Mouse (Mus musculus): ENCODE measurements at regions not wholly inside any gene's neighbourhood (a gene's known extent, or its start where the extent isn't known, plus 50 kb on each side); places are given as distances from the start of the nearest gene placed in this dataset.

GRCm38 (mm10) chr5:119739386-119739785 is 68.9 kb downstream of the Tbx3 start:
- DNase-seq (ENCODE audit: low spot score, missing footprints): no peak
- Histone ChIP-seq H3K4me1 (ENCODE audit: control insufficient read depth, insufficient read depth, low read length) (no peaks in the 10 kb centered on the region), H3K27me3 (ENCODE audit: control insufficient read depth, insufficient read depth, low read length) (no peaks in the 10 kb centered on the region), H3K36me3 (ENCODE audit: control insufficient read depth, insufficient read depth, low read length) (no peaks in the 10 kb centered on the region), H3K27ac (ENCODE audit: low read depth, low read length) (no peak overlapping the region), H3K4me3 (ENCODE audit: low read depth, low read length) (no peak overlapping the region), H3K4me2 (no peak overlapping the region), H3K9ac (ENCODE audit: low read length) (no peak overlapping the region), H3K9me3 (ENCODE audit: control insufficient read depth, low read length) (no peaks in the 10 kb centered on the region)
- no peak for ATAC-seq (ENCODE audit: low FRiP score)
- WGBS: 74% methylated on average over 4 of the region's 4 CpGs

GRCm38 (mm10) chr5:119741116-119741515 is 70.6 kb downstream of the Tbx3 start:
- ATAC-seq (ENCODE audit: low FRiP score): no peak
- H3K4me3 ChIP-seq (ENCODE audit: low read depth, low read length): no peak overlapping the region

GRCm38 (mm10) chr5:119743733-119744132 is 73.3 kb downstream of the Tbx3 start:
- H3K4me2 ChIP-seq: no peak overlapping the region
- H3K27ac ChIP-seq (ENCODE audit: low read depth, low read length): no peak overlapping the region
- H3K4me3 ChIP-seq (ENCODE audit: low read depth, low read length): no peak overlapping the region
- H3K27me3 ChIP-seq (ENCODE audit: control insufficient read depth, insufficient read depth, low read length): peaks cover 19% of the 10 kb centered on the region
- no peaks in the 10 kb centered on the region for H3K36me3 ChIP-seq (ENCODE audit: control insufficient read depth, insufficient read depth, low read length)
- DNase-seq (ENCODE audit: low spot score, missing footprints) (no peak), ATAC-seq (ENCODE audit: low FRiP score) (no peak)
- no peaks in the 10 kb centered on the region for H3K9me3 ChIP-seq (ENCODE audit: control insufficient read depth, low read length)
- H3K4me1 ChIP-seq (ENCODE audit: control insufficient read depth, insufficient read depth, low read length): no peaks in the 10 kb centered on the region
- H3K9ac ChIP-seq (ENCODE audit: low read length): no peak overlapping the region
- WGBS: 80% methylated on average over 10 of the region's 10 CpGs

More at GRCm38 (mm10) chr5:119741116-119741515, 70.6 kb downstream of the Tbx3 start:
- Histone ChIP-seq H3K36me3 (ENCODE audit: control insufficient read depth, insufficient read depth, low read length) (no peaks in the 10 kb centered on the region), H3K27me3 (ENCODE audit: control insufficient read depth, insufficient read depth, low read length) (no peaks in the 10 kb centered on the region), H3K9ac (ENCODE audit: low read length) (no peak overlapping the region), H3K4me2 (no peak overlapping the region), H3K9me3 (ENCODE audit: control insufficient read depth, low read length) (no peaks in the 10 kb centered on the region), H3K27ac (ENCODE audit: low read depth, low read length) (no peak overlapping the region), H3K4me1 (ENCODE audit: control insufficient read depth, insufficient read depth, low read length) (no peaks in the 10 kb centered on the region)
- 13% methylated on average over 6 of the region's 6 CpGs for WGBS
- DNase-seq (ENCODE audit: low spot score, missing footprints): peak; percentile 96

- no peak overlapping the region for H3K9ac ChIP-seq (ENCODE audit: low read length)
- H3K27me3 ChIP-seq (ENCODE audit: control insufficient read depth, insufficient read depth, low read length): peaks cover 33% of the 10 kb centered on the region
- no peaks in the 10 kb centered on the region for H3K36me3 ChIP-seq (ENCODE audit: control insufficient read depth, insufficient read depth, low read length)
- H3K4me2 ChIP-seq: no peak overlapping the region
- WGBS: 72% methylated on average over 10 of the region's 10 CpGs
- no peaks in the 10 kb centered on the region for H3K9me3 ChIP-seq (ENCODE audit: control insufficient read depth, low read length)
- no peak overlapping the region for H3K27ac ChIP-seq (ENCODE audit: low read depth, low read length)
- no peak overlapping the region for H3K4me3 ChIP-seq (ENCODE audit: low read depth, low read length)
- DNase-seq (ENCODE audit: low spot score, missing footprints) (no peak), ATAC-seq (ENCODE audit: low FRiP score) (no peak)
- H3K4me1 ChIP-seq (ENCODE audit: control insufficient read depth, insufficient read depth, low read length): no peaks in the 10 kb centered on the region
Measured at GRCm38 (mm10) chr5:119747038-119747437, 76.6 kb downstream of the Tbx3 start.

- Histone ChIP-seq H3K4me1 (ENCODE audit: control insufficient read depth, insufficient read depth, low read length) (no peaks in the 10 kb centered on the region), H3K27me3 (ENCODE audit: control insufficient read depth, insufficient read depth, low read length) (peaks cover 33% of the 10 kb centered on the region), H3K4me2 (peak overlapping the region; percentile 35), H3K4me3 (ENCODE audit: low read depth, low read length) (peak overlapping the region; percentile 6; the same call in 1 of the 2 replicates), H3K9ac (ENCODE audit: low read length) (no peak overlapping the region), H3K27ac (ENCODE audit: low read depth, low read length) (no peak overlapping the region), H3K36me3 (ENCODE audit: control insufficient read depth, insufficient read depth, low read length) (no peaks in the 10 kb centered on the region), H3K9me3 (ENCODE audit: control insufficient read depth, low read length) (no peaks in the 10 kb centered on the region)
- WGBS: 2% methylated on average over 21 of the region's 21 CpGs
- no peak for ATAC-seq (ENCODE audit: low FRiP score)
- DNase-seq (ENCODE audit: low spot score, missing footprints): no peak
Measured at GRCm38 (mm10) chr5:119748667-119749066, 78.2 kb downstream of the Tbx3 start.

- Histone ChIP-seq H3K27ac (ENCODE audit: low read depth, low read length) (no peak overlapping the region), H3K27me3 (ENCODE audit: control insufficient read depth, insufficient read depth, low read length) (peaks cover 33% of the 10 kb centered on the region), H3K9ac (ENCODE audit: low read length) (no peak overlapping the region), H3K4me3 (ENCODE audit: low read depth, low read length) (peak overlapping the region; percentile 6; the same call in 1 of the 2 replicates), H3K4me2 (peak overlapping the region; percentile 35; the same call in 1 of the 2 replicates), H3K4me1 (ENCODE audit: control insufficient read depth, insufficient read depth, low read length) (no peaks in the 10 kb centered on the region), H3K36me3 (ENCODE audit: control insufficient read depth, insufficient read depth, low read length) (no peaks in the 10 kb centered on the region), H3K9me3 (ENCODE audit: control insufficient read depth, low read length) (no peaks in the 10 kb centered on the region)
- WGBS: 8% methylated on average over 14 of the region's 17 CpGs
- no peak for ATAC-seq (ENCODE audit: low FRiP score)
- DNase-seq (ENCODE audit: low spot score, missing footprints): no peak
Measured at GRCm38 (mm10) chr5:119749153-119749552, 78.7 kb downstream of the Tbx3 start.

GRCm38 (mm10) chr5:119755782-119756181 is 76.7 kb upstream of the Tbx5 start:
- Histone ChIP-seq H3K4me1 (ENCODE audit: control insufficient read depth, insufficient read depth, low read length) (no peaks in the 10 kb centered on the region), H3K27ac (ENCODE audit: low read depth, low read length) (no peak overlapping the region), H3K4me2 (no peak overlapping the region), H3K9me3 (ENCODE audit: control insufficient read depth, low read length) (no peaks in the 10 kb centered on the region), H3K9ac (ENCODE audit: low read length) (no peak overlapping the region), H3K36me3 (ENCODE audit: control insufficient read depth, insufficient read depth, low read length) (no peaks in the 10 kb centered on the region), H3K4me3 (ENCODE audit: low read depth, low read length) (no peak overlapping the region), H3K27me3 (ENCODE audit: control insufficient read depth, insufficient read depth, low read length) (peaks cover under 1% of the 10 kb centered on the region; the same call in 1 of the 2 replicates)
- ATAC-seq (ENCODE audit: low FRiP score) (no peak), DNase-seq (ENCODE audit: low spot score, missing footprints) (no peak)
- 68% methylated on average over 9 of the region's 9 CpGs for WGBS

- H3K4me3 ChIP-seq (ENCODE audit: low read depth, low read length): no peak overlapping the region
- H3K27ac ChIP-seq (ENCODE audit: low read depth, low read length): no peak overlapping the region
- no peaks in the 10 kb centered on the region for H3K4me1 ChIP-seq (ENCODE audit: control insufficient read depth, insufficient read depth, low read length)
- no peaks in the 10 kb centered on the region for H3K36me3 ChIP-seq (ENCODE audit: control insufficient read depth, insufficient read depth, low read length)
- 68% methylated on average over 4 of the region's 4 CpGs for WGBS
- no peaks in the 10 kb centered on the region; the same call in 1 of the 2 replicates for H3K27me3 ChIP-seq (ENCODE audit: control insufficient read depth, insufficient read depth, low read length)
- ATAC-seq (ENCODE audit: low FRiP score): no peak
- H3K9ac ChIP-seq (ENCODE audit: low read length): no peak overlapping the region
- no peaks in the 10 kb centered on the region for H3K9me3 ChIP-seq (ENCODE audit: control insufficient read depth, low read length)
- no peak for DNase-seq (ENCODE audit: low spot score, missing footprints)
- no peak overlapping the region for H3K4me2 ChIP-seq
Measured at GRCm38 (mm10) chr5:119758880-119759279, 73.6 kb upstream of the Tbx5 start.

- Histone ChIP-seq H3K9ac (ENCODE audit: low read length) (no peak overlapping the region), H3K4me2 (no peak overlapping the region), H3K36me3 (ENCODE audit: control insufficient read depth, insufficient read depth, low read length) (no peaks in the 10 kb centered on the region), H3K9me3 (ENCODE audit: control insufficient read depth, low read length) (no peaks in the 10 kb centered on the region), H3K27ac (ENCODE audit: low read depth, low read length) (no peak overlapping the region), H3K27me3 (ENCODE audit: control insufficient read depth, insufficient read depth, low read length) (no peaks in the 10 kb centered on the region), H3K4me1 (ENCODE audit: control insufficient read depth, insufficient read depth, low read length) (no peaks in the 10 kb centered on the region), H3K4me3 (ENCODE audit: low read depth, low read length) (no peak overlapping the region)
- no peak for DNase-seq (ENCODE audit: low spot score, missing footprints)
- no peak for ATAC-seq (ENCODE audit: low FRiP score)
- 82% methylated on average over 4 of the region's 4 CpGs for WGBS
Measured at GRCm38 (mm10) chr5:119762102-119762501, 70.4 kb upstream of the Tbx5 start.

Measured in midbrain, embryonic 11.5 days (tissue).